Mouse (Mus musculus) thymus, adult 2 months (tissue): Measurements from ENCODE around the gene Dnah3. TPM values are rescaled to one million over a fixed set of nuclear protein-coding genes. Genes with fewer than 3 reads are reported as not detected.

Source experiments
- DNase-seq: peaks from one replicate; pipeline ENCODE4 v3.0.0; 2021
- H3K27ac ChIP-seq: fragments of 200-500 bp; 2 replicates; pipeline ENCODE4 v1.5.1; 2012; ENCODE audit warnings: low read length, control low read depth; ENCODE audit not compliant: control insufficient read depth, insufficient read depth
- H3K27me3 ChIP-seq: fragments of 200-500 bp; 2 replicates; pipeline ENCODE4 v1.6.1; 2012; ENCODE audit warnings: mild to moderate bottlenecking, low read length, moderate library complexity, mixed read lengths; ENCODE audit not compliant: control insufficient read depth, insufficient read depth
- H3K36me3 ChIP-seq: fragments of 200-500 bp; 2 replicates; pipeline ENCODE4 v1.6.1; 2012; ENCODE audit warnings: mild to moderate bottlenecking, low read length, moderate library complexity; ENCODE audit not compliant: control insufficient read depth, insufficient read depth
- H3K4me1 ChIP-seq: fragments of 200-500 bp; replicated peaks from 2 replicates; pipeline ENCODE4 v1.6.1; 2012; ENCODE audit warnings: low read length; ENCODE audit not compliant: control insufficient read depth, insufficient read depth
- H3K4me3 ChIP-seq: fragments of 200-500 bp; 2 replicates; pipeline ENCODE4 v1.5.1; 2012; ENCODE audit warnings: mild to moderate bottlenecking, low read length, control low read depth, moderate library complexity; ENCODE audit not compliant: control insufficient read depth, insufficient read depth
- CTCF ChIP-seq: fragments of 200-500 bp; IDR thresholded peaks from 2 replicates; pipeline ENCODE4 v1.5.1; 2012; ENCODE audit warnings: mild to moderate bottlenecking, control low read depth, low read length, moderate library complexity, borderline replicate concordance; ENCODE audit not compliant: control insufficient read depth, poor library complexity, insufficient read depth; ENCODE audit errors: extremely low read depth
- POLR2A ChIP-seq: fragments of 200-500 bp; IDR thresholded peaks from 2 replicates; pipeline ENCODE4 v1.6.1; 2012; ENCODE audit warnings: mild to moderate bottlenecking, low read length, control low read depth, moderate library complexity; ENCODE audit not compliant: control insufficient read depth, poor library complexity, insufficient read depth; ENCODE audit errors: extremely low read depth
- WGBS: fragments of 180-500 bp; shearing (Covaris S2); methylation state at CpG from one replicate; pipeline ENCODE4 v1.1.7; 2018; 5-methylcytosine and 5-hydroxymethylcytosine counted together
- polyA plus RNA-seq: library from polyadenylated mRNA; depleted of rRNA; stranded (reverse); fragments of >200 nt; gene quantifications from 2 replicates; pipeline ENCODE4 v1.2.3, GENCODE M21; 2012; rRNA removed

Dnah3 gene
- polyA plus RNA-seq, 1 experiment: 0.30 TPM

DNA sequence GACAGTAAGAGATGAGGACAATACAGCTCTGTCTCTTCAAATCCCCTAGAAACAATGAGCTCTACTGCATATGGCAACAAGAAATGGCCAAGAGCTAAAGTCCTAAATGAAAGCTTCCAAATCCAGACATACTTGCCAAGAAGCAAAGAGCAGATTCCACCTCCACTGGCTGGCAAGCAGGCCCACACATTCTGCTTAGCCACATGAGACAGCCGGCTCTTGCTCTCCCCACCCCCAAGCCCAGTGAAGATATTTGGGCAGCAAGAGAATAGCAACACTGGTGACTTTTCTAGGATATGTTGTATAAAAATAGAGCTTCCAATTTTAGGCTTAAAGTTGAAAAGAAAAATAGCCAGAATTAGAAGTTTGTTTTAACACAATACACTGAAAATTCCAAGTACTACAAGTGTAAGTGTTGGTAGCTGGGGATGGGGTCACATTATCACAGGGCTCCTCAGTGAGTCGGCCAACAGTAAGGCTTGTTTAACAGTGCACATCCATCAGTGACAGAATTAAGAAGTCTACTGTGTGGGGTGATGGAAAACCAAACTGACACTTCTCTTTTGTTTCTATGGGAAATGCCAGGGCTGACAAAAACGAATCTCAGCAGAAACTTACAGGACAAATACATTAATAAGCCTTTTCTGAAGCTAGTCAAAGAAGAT is 219.2 kb downstream of the Dnah3 start:
- no peaks in the 10 kb centered on the region for H3K27me3 ChIP-seq
- H3K27ac ChIP-seq: no peak overlapping the region
- no peak overlapping the region for H3K4me3 ChIP-seq
- DNase-seq: no peak
- TF ChIP-seq CTCF (no peak), POLR2A (no peak)
- WGBS: 89% methylated on average over 3 of the region's 3 CpGs
- H3K36me3 ChIP-seq: no peaks in the 10 kb centered on the region
- no peaks in the 10 kb centered on the region for H3K4me1 ChIP-seq

DNA sequence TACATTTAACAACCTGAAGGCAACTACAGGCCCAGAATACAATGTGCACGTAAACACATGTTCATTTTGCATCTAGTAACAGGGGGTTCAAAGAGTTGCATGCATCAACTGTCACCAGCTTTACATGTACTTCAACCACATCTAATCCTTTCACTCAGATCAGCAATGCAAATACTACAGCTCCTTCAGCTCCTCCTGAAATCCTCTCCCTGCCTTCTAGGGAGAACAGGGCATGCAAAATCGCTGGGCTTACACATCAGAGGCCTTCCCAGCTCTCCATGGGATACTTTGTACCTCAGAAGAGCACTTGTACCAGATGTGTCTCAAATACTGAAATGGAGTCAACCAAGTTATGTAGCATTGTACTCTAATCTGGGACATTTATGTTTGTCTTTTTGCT is 222.0 kb downstream of the Dnah3 start:
- WGBS: 81% methylated on average over 2 of the region's 2 CpGs
- DNase-seq: no peak
- Histone ChIP-seq H3K27me3 (no peaks in the 10 kb centered on the region), H3K27ac (no peak overlapping the region), H3K4me3 (no peak overlapping the region), H3K36me3 (no peaks in the 10 kb centered on the region), H3K4me1 (no peaks in the 10 kb centered on the region)
- TF ChIP-seq POLR2A: no peak
- TF ChIP-seq CTCF: no peak

Other genes with a start within 250 kb of the Dnah3 start
- gene Lyrm1, start 199.4 kb downstream of the Dnah3 start, polyA plus RNA-seq: 1.1 and 1.9 TPM in 2 replicates
- 4.6 and 4.9 TPM in 2 replicates for gene Dcun1d3, start 199.0 kb downstream of the Dnah3 start, polyA plus RNA-seq
- gene Tmem159, start 7.1 kb upstream of the Dnah3 start, polyA plus RNA-seq: 6.9 and 8.9 TPM in 2 replicates
- 1.1 TPM in 2 replicates for gene Zp2, start 50.0 kb upstream of the Dnah3 start, polyA plus RNA-seq
- 0.22 and 0.33 TPM in 2 replicates for gene Anks4b, start 78.6 kb upstream of the Dnah3 start, polyA plus RNA-seq
- 0.88 and 1.2 TPM in 2 replicates for gene Crym, start 106.8 kb upstream of the Dnah3 start, polyA plus RNA-seq
- gene Abca14, start 108.7 kb upstream of the Dnah3 start, polyA plus RNA-seq: not detected in 2 replicates
- not detected in 2 replicates for gene Abca15, start 233.4 kb upstream of the Dnah3 start, polyA plus RNA-seq